Mouse (Mus musculus) MEL (cell line): ENCODE results near the gene Rgcc. TPM values are rescaled to one million over a fixed set of nuclear protein-coding genes. Genes with fewer than 3 reads are reported as not detected.

Source experiments
- DNase-seq: peaks from one replicate; pipeline ENCODE4 v3.0.0; 2011; ENCODE audit warnings: low read depth, low spot score
- H3K27ac ChIP-seq: 2 replicates; pipeline ENCODE4 v1.5.1; 2012; ENCODE audit warnings: low read depth, mild to moderate bottlenecking, control low read depth, low read length, moderate library complexity; ENCODE audit not compliant: control insufficient read depth
- H3K27me3 ChIP-seq, 2 experiments: fragments of 150-350 bp in 1 of 2; sonication (generic) in 1 of 2; 2 replicates each; pipeline ENCODE4 v1.6.1; 2012; ENCODE audit warnings: low read length in 2 of 2, mild to moderate bottlenecking in 2 of 2, improper control_type of control experiment in 1 of 2, moderate library complexity in 1 of 2; ENCODE audit not compliant: insufficient read depth in 2 of 2, control insufficient read depth in 1 of 2
- H3K36me3 ChIP-seq, 2 experiments: 2 replicates each; pipeline ENCODE4 v1.6.1; 2012 to 2014; ENCODE audit warnings: low read length in 2 of 2, improper control_type of control experiment in 1 of 2, inconsistent platforms in 1 of 2, mild to moderate bottlenecking in 1 of 2; ENCODE audit not compliant: insufficient read depth in 2 of 2, control insufficient read depth in 1 of 2
- H3K4me1 ChIP-seq, 2 experiments: fragments of 150-350 bp in 1 of 2; sonication (generic) in 1 of 2; 2 replicates each; pipeline ENCODE4 v1.6.1; 2012; ENCODE audit warnings: low read length in 2 of 2, improper control_type of control experiment in 1 of 2, mild to moderate bottlenecking in 1 of 2; ENCODE audit not compliant: insufficient read depth in 2 of 2, control insufficient read depth in 1 of 2
- H3K4me3 ChIP-seq, 2 experiments: fragments of 150-350 bp in 1 of 2; sonication (generic) in 1 of 2; 2 replicates each; pipeline ENCODE4 v1.5.1; 2012; ENCODE audit warnings: low read depth in 2 of 2, low read length in 2 of 2, mild to moderate bottlenecking in 2 of 2, moderate library complexity in 2 of 2, control low read depth in 1 of 2, improper control_type of control experiment in 1 of 2; ENCODE audit not compliant: control insufficient read depth in 1 of 2, insufficient read depth in 1 of 2
- H3K79me2 ChIP-seq: 2 replicates; pipeline ENCODE4 v1.6.1; 2012; ENCODE audit warnings: mild to moderate bottlenecking, low read length, moderate library complexity; ENCODE audit not compliant: control insufficient read depth, poor library complexity, insufficient read depth
- H3K9ac ChIP-seq: 2 replicates; pipeline ENCODE4 v1.6.1; 2012; ENCODE audit warnings: low read depth, mild to moderate bottlenecking, control low read depth, low read length, moderate library complexity; ENCODE audit not compliant: control insufficient read depth, poor library complexity, severe bottlenecking
- H3K9me3 ChIP-seq: fragments of 150-350 bp; sonication (generic); replicated peaks from 2 replicates; pipeline ENCODE4 v1.6.1; 2012; ENCODE audit warnings: mild to moderate bottlenecking, low read length, improper control_type of control experiment, moderate library complexity; ENCODE audit not compliant: insufficient read depth
- BHLHE40 ChIP-seq: IDR thresholded peaks from 2 replicates; pipeline ENCODE4 v1.6.1; 2012; ENCODE audit warnings: low read depth, mild to moderate bottlenecking, inconsistent platforms, low read length, improper control_type of control experiment, borderline replicate concordance
- CHD1 ChIP-seq: IDR thresholded peaks from 2 replicates; pipeline ENCODE4 v1.6.1; 2012; ENCODE audit warnings: low read depth, mild to moderate bottlenecking, inconsistent platforms, low read length, improper control_type of control experiment
- CHD2 ChIP-seq: IDR thresholded peaks from 2 replicates; pipeline ENCODE4 v1.6.1; 2011; ENCODE audit warnings: low read length, improper control_type of control experiment
- CTCF ChIP-seq, 3 experiments: IDR thresholded peaks in 2 of 3; conservative IDR thresholded peaks in 1 of 3; 2 replicates each; pipeline ENCODE4 v1.5.1; 2011 to 2012; ENCODE audit warnings: low read length in 3 of 3, low read depth in 2 of 3, mild to moderate bottlenecking in 2 of 3, improper control_type of control experiment in 1 of 3, inconsistent platforms in 1 of 3, mixed read lengths in 1 of 3, moderate library complexity in 1 of 3; ENCODE audit not compliant: control insufficient read depth in 1 of 3, insufficient read depth in 1 of 3, poor library complexity in 1 of 3, severe bottlenecking in 1 of 3
- ELF1 ChIP-seq: IDR thresholded peaks from 2 replicates; pipeline ENCODE4 v1.6.1; 2014; ENCODE audit warnings: low read depth, mild to moderate bottlenecking, inconsistent platforms, low read length, improper control_type of control experiment, moderate library complexity
- EP300 ChIP-seq, 2 experiments: IDR thresholded peaks; 2 replicates each; pipeline ENCODE4 v1.6.1; 2011; ENCODE audit warnings: improper control_type of control experiment in 2 of 2, low read length in 2 of 2, low read depth in 1 of 2, mild to moderate bottlenecking in 1 of 2
- ETS1 ChIP-seq: IDR thresholded peaks from 2 replicates; pipeline ENCODE4 v1.6.1; 2012; ENCODE audit warnings: low read depth, mild to moderate bottlenecking, inconsistent platforms, low read length, improper control_type of control experiment, moderate library complexity
- HCFC1 ChIP-seq: IDR thresholded peaks from 2 replicates; pipeline ENCODE4 v1.6.1; 2012; ENCODE audit warnings: low read depth, mild to moderate bottlenecking, inconsistent platforms, low read length, improper control_type of control experiment, moderate library complexity
- JUND ChIP-seq: IDR thresholded peaks from 2 replicates; pipeline ENCODE4 v1.6.1; 2011; ENCODE audit warnings: low read depth, mild to moderate bottlenecking, improper control_type of control experiment, low read length
- KAT2A ChIP-seq: conservative IDR thresholded peaks from 2 replicates; pipeline ENCODE4 v1.6.1; 2012; ENCODE audit warnings: low read depth, low read length, improper control_type of control experiment, inconsistent platforms
- MAX ChIP-seq: IDR thresholded peaks from 2 replicates; pipeline ENCODE4 v1.6.1; 2011; ENCODE audit warnings: low read length, improper control_type of control experiment
- MAZ ChIP-seq: IDR thresholded peaks from 2 replicates; pipeline ENCODE4 v1.6.1; 2012; ENCODE audit warnings: low read depth, mild to moderate bottlenecking, inconsistent platforms, low read length, improper control_type of control experiment
- MEF2A ChIP-seq: IDR thresholded peaks from 2 replicates; pipeline ENCODE4 v1.6.1; 2014; ENCODE audit warnings: low read depth, mild to moderate bottlenecking, inconsistent platforms, low read length, improper control_type of control experiment; ENCODE audit not compliant: poor library complexity, insufficient replicate concordance, severe bottlenecking; ENCODE audit errors: extremely low read depth
- MXI1 ChIP-seq: IDR thresholded peaks from 2 replicates; pipeline ENCODE4 v1.6.1; 2011; ENCODE audit warnings: mild to moderate bottlenecking, low read depth, low read length, improper control_type of control experiment
- NELFE ChIP-seq: IDR thresholded peaks from 2 replicates; pipeline ENCODE4 v1.6.1; 2011; ENCODE audit warnings: low read depth, low read length, improper control_type of control experiment
- NRF1 ChIP-seq: IDR thresholded peaks from 2 replicates; pipeline ENCODE4 v1.6.1; 2014; ENCODE audit warnings: low read depth, mild to moderate bottlenecking, inconsistent platforms, low read length, improper control_type of control experiment, moderate library complexity; ENCODE audit not compliant: poor library complexity, insufficient read depth, severe bottlenecking
- POLR2A ChIP-seq, 2 experiments: IDR thresholded peaks; 2 replicates each; pipeline ENCODE4 v1.6.1; 2011 to 2012; ENCODE audit warnings: low read length in 2 of 2, mild to moderate bottlenecking in 2 of 2, control low read depth in 1 of 2, improper control_type of control experiment in 1 of 2, low read depth in 1 of 2, moderate library complexity in 1 of 2; ENCODE audit not compliant: control insufficient read depth in 1 of 2, insufficient read depth in 1 of 2, poor library complexity in 1 of 2
- POLR2AphosphoS2 ChIP-seq: IDR thresholded peaks from 2 replicates; pipeline ENCODE4 v1.6.1; 2011; ENCODE audit warnings: low read length, improper control_type of control experiment
- RAD21 ChIP-seq: IDR thresholded peaks from 2 replicates; pipeline ENCODE4 v1.6.1; 2011; ENCODE audit warnings: mild to moderate bottlenecking, low read depth, low read length, improper control_type of control experiment
- RCOR1 ChIP-seq: IDR thresholded peaks from 2 replicates; pipeline ENCODE4 v1.6.1; 2012; ENCODE audit warnings: low read depth, mild to moderate bottlenecking, inconsistent platforms, low read length, improper control_type of control experiment
- SIN3A ChIP-seq: IDR thresholded peaks from 2 replicates; pipeline ENCODE4 v1.6.1; 2012; ENCODE audit warnings: low read length, improper control_type of control experiment, inconsistent platforms
- SMC3 ChIP-seq: IDR thresholded peaks from 2 replicates; pipeline ENCODE4 v1.6.1; 2011; ENCODE audit warnings: low read depth, low read length, improper control_type of control experiment
- TBP ChIP-seq: IDR thresholded peaks from 2 replicates; pipeline ENCODE4 v1.8.0; 2011; ENCODE audit warnings: low read depth, low read length, improper control_type of control experiment
- TCF12 ChIP-seq: IDR thresholded peaks from 2 replicates; pipeline ENCODE4 v1.6.1; 2014; ENCODE audit warnings: low read depth, mild to moderate bottlenecking, inconsistent platforms, low read length, improper control_type of control experiment, moderate library complexity
- USF2 ChIP-seq, 2 experiments: IDR thresholded peaks; 2 replicates each; pipeline ENCODE4 v1.6.1; 2011 to 2012; ENCODE audit warnings: improper control_type of control experiment in 2 of 2, low read length in 2 of 2, borderline replicate concordance in 1 of 2, inconsistent platforms in 1 of 2, low read depth in 1 of 2, mild to moderate bottlenecking in 1 of 2; ENCODE audit not compliant: insufficient read depth in 1 of 2
- ZC3H11A ChIP-seq: IDR thresholded peaks from 2 replicates; pipeline ENCODE4 v1.6.1; 2012; ENCODE audit warnings: low read depth, mild to moderate bottlenecking, inconsistent platforms, low read length, improper control_type of control experiment
- ZKSCAN1 ChIP-seq: IDR thresholded peaks from 2 replicates; pipeline ENCODE4 v1.6.1; 2012; ENCODE audit warnings: low read depth, mild to moderate bottlenecking, inconsistent platforms, low read length, improper control_type of control experiment, moderate library complexity
- ZNF384 ChIP-seq: IDR thresholded peaks from 2 replicates; pipeline ENCODE4 v1.6.1; 2012; ENCODE audit warnings: low read depth, mild to moderate bottlenecking, inconsistent platforms, low read length, improper control_type of control experiment
- polyA plus RNA-seq, 2 experiments: library from polyadenylated mRNA; stranded (reverse) in 1 of 2; unstranded in 1 of 2; fragments of >175 nt in 1 of 2; fragments of >200 nt in 1 of 2; gene quantifications; 2 replicates each; pipeline versions ENCODE4 v1.2.1 to v1.2.4; 2012; ENCODE audit warnings: low replicate concordance in 2 of 2, low read depth in 1 of 2; ENCODE audit not compliant: insufficient read length in 2 of 2, insufficient read depth in 1 of 2, missing spikeins in 1 of 2
- total RNA-seq: library from RNA; depleted of rRNA; stranded (reverse); fragments of 300-350 nt; gene quantifications from 2 replicates; pipeline ENCODE4 v1.2.3, GENCODE M21; 2012

Gene Rgcc
- total and polyA plus RNA-seq, 3 experiments, result 1.2 to 1.8 TPM; not detected in 1

DNA sequence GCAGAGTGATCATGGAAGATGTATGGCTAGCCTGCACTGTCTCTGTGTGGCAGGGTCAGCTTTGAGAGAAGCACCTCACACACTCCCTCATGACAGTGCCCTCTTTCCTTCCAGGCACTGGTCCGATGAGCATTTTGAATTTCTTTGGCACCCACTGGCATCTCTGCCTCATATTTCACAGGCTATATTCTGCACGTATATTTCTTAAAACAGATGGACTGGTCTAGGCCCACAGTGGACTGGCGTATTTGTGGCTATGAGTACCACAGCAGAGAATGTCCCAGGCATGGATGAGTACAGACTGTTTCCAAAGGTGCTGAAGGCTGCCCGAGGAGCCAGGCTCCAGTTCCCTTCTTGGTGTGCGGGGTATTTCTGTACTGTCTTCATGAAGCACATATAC, 20.4 kb upstream of the Rgcc start:
- Histone ChIP-seq H3K9ac (no peak overlapping the region), H3K27ac (no peak overlapping the region), H3K79me2 (no peaks in the 10 kb centered on the region), H3K27me3 (no peaks in the 10 kb centered on the region), H3K36me3 (no peaks in the 10 kb centered on the region), H3K9me3 (no peaks in the 10 kb centered on the region), H3K4me3 (no peak overlapping the region), H3K4me1 (no peaks in the 10 kb centered on the region)
- no peak for DNase-seq
- no peak for TF ChIP-seq USF2 (IDR thresholded peaks at IDR 0.05; ENCODE audit: borderline replicate concordance in 1 of 2, insufficient read depth in 1 of 2, low read depth in 1 of 2, low read length in 2 of 2)
- TF ChIP-seq ZNF384, result no peak
- TF ChIP-seq MXI1, result no peak
- TF ChIP-seq HCFC1, result no peak
- no peak for TF ChIP-seq CHD1
- no peak for TF ChIP-seq POLR2A (IDR thresholded peaks at IDR 0.05; ENCODE audit: control insufficient read depth in 1 of 2, insufficient read depth in 1 of 2, low read depth in 1 of 2, low read length in 2 of 2, poor library complexity in 1 of 2)
- TF ChIP-seq JUND, result no peak
- TF ChIP-seq NRF1, result no peak
- no peak for TF ChIP-seq SMC3
- TF ChIP-seq EP300 (IDR thresholded peaks at IDR 0.05; ENCODE audit: low read depth in 1 of 2, low read length in 2 of 2), result no peak
- no peak for TF ChIP-seq RCOR1
- no peak for TF ChIP-seq SIN3A
- no peak for TF ChIP-seq ZC3H11A
- TF ChIP-seq TCF12, result no peak
- no peak for TF ChIP-seq CHD2
- no peak for TF ChIP-seq MAZ
- no peak for TF ChIP-seq ETS1
- TF ChIP-seq ELF1, result no peak

DNA sequence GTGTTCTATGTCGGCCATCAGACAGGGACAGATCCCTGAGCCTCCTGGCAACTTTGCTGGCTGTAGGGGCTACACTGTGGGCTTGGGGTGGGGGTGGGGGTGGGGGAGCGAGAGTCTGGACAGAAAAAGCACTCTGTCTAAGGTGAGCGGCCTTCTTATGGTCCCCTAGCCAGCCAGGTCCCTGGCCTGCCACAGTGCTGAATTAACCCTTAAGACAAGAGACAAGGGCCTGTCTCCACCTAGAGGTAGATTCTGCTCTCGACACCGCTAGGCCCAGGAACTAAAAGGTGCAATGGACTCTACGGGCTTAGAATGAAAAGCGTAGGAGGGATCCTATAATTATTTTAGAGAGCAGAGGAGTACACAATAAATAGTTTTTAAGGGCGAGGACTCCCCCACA, 19.7 kb upstream of the Rgcc start:
- H3K4me3 ChIP-seq, result no peak overlapping the region
- no peak overlapping the region for H3K27ac ChIP-seq
- no peaks in the 10 kb centered on the region for H3K79me2 ChIP-seq
- DNase-seq, result peak; percentile 32
- H3K9ac ChIP-seq, result no peak overlapping the region
- no peaks in the 10 kb centered on the region for H3K36me3 ChIP-seq
- no peaks in the 10 kb centered on the region for H3K27me3 ChIP-seq
- no peaks in the 10 kb centered on the region for H3K9me3 ChIP-seq
- no peak for TF ChIP-seq MAX
- no peak for TF ChIP-seq TCF12
- TF ChIP-seq CHD2, result no peak
- no peak for TF ChIP-seq KAT2A
- peak; percentile 67 for TF ChIP-seq SMC3
- no peak for TF ChIP-seq JUND
- no peak for TF ChIP-seq CHD1
- no peak for TF ChIP-seq NELFE
- TF ChIP-seq ZC3H11A, result peak; percentile 61
- TF ChIP-seq MEF2A, result no peak
- no peak for TF ChIP-seq TBP
- TF ChIP-seq POLR2AphosphoS2, result no peak
- TF ChIP-seq ZKSCAN1, result no peak
- TF ChIP-seq NRF1, result no peak
- no peak for TF ChIP-seq BHLHE40
- peak in 2 of 3 experiments; percentile 65 to 66; a peak in 4 of 6 replicates for TF ChIP-seq CTCF (IDR thresholded peaks at IDR 0.05 in 2 of 3, conservative IDR thresholded peaks at IDR 0.05 in 1 of 3; ENCODE audit: control insufficient read depth in 1 of 3, insufficient read depth in 1 of 3, low read depth in 2 of 3, low read length in 3 of 3, poor library complexity in 1 of 3, severe bottlenecking in 1 of 3)
- peak; percentile 66 for TF ChIP-seq RAD21
- no peaks in the 10 kb centered on the region for H3K4me1 ChIP-seq
